Mouse (Mus musculus) lung, embryonic 14.5 days (tissue): ENCODE data around the gene Rsu1. TPM values are rescaled to one million over a fixed set of nuclear protein-coding genes. Genes with fewer than 3 reads are reported as not detected.

ENCODE experiments used
- ATAC-seq: fragments of 200-750 bp; cut with Nextera tagmentation; 2 replicates; pipeline ENCODE4 v1.8.0; 2017; ENCODE audit warnings: mild to moderate bottlenecking, moderate TSS enrichment, moderate library complexity; ENCODE audit not compliant: insufficient read depth
- DNase-seq: peaks from one replicate; pipeline ENCODE4 v3.0.0-alpha.2; 2015
- H3K27ac ChIP-seq: fragments of 300-500 bp; sonication (generic); 2 replicates; pipeline ENCODE4 v1.5.1; 2014; ENCODE audit warnings: low read depth, mild to moderate bottlenecking, moderate library complexity
- H3K27me3 ChIP-seq: fragments of 300-500 bp; sonication (generic); 2 replicates; pipeline ENCODE4 v1.6.1; 2014; ENCODE audit warnings: low read length, control low read depth; ENCODE audit not compliant: insufficient read depth
- H3K36me3 ChIP-seq: fragments of 300-500 bp; sonication (generic); 2 replicates; pipeline ENCODE4 v1.6.1; 2014; ENCODE audit warnings: control low read depth; ENCODE audit not compliant: insufficient read depth
- H3K4me1 ChIP-seq: fragments of 300-500 bp; sonication (generic); 2 replicates; pipeline ENCODE4 v1.6.1; 2014; ENCODE audit warnings: antibody characterized with exemption, control low read depth; ENCODE audit not compliant: insufficient read depth
- H3K4me2 ChIP-seq: fragments of 300-500 bp; sonication (generic); 2 replicates; pipeline ENCODE4 v1.6.1; 2014; ENCODE audit warnings: mild to moderate bottlenecking
- H3K4me3 ChIP-seq: fragments of 300-500 bp; sonication (generic); 2 replicates; pipeline ENCODE4 v1.5.1; 2014; ENCODE audit warnings: low read depth, low read length
- H3K9ac ChIP-seq: fragments of 300-500 bp; sonication (generic); 2 replicates; pipeline ENCODE4 v1.6.1; 2014
- H3K9me3 ChIP-seq: fragments of 300-500 bp; sonication (generic); 2 replicates; pipeline ENCODE4 v1.6.1; 2016; ENCODE audit warnings: low read depth, low read length, control low read depth
- CTCF ChIP-seq: IDR thresholded peaks from 2 replicates; pipeline ENCODE4 v1.5.1; 2016; ENCODE audit warnings: antibody characterized with exemption, low read depth
- WGBS: fragments of 180-500 bp; shearing (Covaris S2); extraction: QIAGEN DNeasy Blood & Tissue Kit; methylation state at CpG from one replicate; pipeline ENCODE4 v1.1.7; 2014; 5-methylcytosine and 5-hydroxymethylcytosine counted together
- polyA plus RNA-seq: library from polyadenylated mRNA; unstranded; fragments of >200 nt; fragmentation: Nextera tagmentation; extraction: Ambion mirVana; gene quantifications from 2 replicates; pipeline ENCODE4 v1.2.1, GENCODE M21; 2014

The Rsu1 gene
- polyA plus RNA-seq, 1 experiment from 2014 or later, result 144 TPM

DNA sequence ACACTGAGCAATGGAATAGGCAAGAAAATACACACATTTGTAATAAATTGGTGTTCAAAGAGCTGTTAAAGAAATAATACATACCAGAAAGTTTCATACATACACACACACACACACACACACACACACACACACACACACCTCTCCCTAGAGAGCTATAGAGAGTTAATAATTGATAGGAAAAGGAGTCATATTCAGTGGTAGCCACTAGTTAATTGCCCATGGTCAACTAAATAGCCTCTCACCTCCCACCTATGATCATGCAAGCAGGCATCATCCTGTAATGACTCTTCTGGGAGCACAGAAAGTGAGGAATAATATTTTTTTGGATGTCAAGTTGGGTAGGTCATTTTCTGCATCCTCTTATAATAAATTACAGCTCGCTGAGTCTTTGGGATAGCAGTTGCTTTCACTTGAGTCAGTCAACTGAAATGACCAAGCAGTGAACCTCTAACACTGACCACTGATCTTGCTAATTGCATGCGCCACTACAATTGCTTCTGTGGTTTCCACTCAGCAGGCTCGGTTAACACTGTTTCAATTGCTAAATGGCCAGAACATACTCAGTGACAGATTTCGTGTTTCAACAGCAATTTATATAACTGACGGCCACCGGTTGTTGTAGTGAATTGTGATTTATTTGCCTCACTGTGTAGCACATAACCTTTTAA, 68.3 kb downstream of the Rsu1 start:
- 88% methylated on average over 6 of the region's 6 CpGs for WGBS
- ATAC-seq, result no peak
- H3K36me3 ChIP-seq, result 0 out of 2 replicates have a peak, but pooled peaks cover 3% of the 10 kb centered on the region

DNA sequence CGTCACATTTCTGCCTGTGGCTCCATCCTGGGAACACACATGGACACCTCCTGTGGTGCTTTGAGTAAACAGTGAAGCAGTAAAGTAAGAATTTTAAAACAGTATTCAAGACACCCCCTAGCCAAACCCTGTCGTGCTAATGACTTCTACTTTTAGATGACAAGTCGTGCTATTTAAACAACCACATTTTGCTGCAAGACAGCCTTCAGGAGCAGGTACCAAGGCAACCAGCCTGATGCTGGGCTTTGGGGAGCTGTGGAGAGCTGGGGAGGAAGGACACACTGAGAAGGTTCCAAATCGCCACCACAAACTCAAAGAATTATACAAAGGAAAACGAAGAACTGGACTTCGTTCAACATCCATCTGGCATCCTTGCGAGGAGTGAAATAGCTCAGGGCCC, 71.5 kb downstream of the Rsu1 start:
- Histone ChIP-seq H3K9ac (no peak overlapping the region), H3K36me3 (0 out of 2 replicates have a peak, but pooled peaks cover 3% of the 10 kb centered on the region), H3K4me2 (no peak overlapping the region), H3K4me1 (no peaks in the 10 kb centered on the region), H3K4me3 (no peak overlapping the region), H3K9me3 (no peaks in the 10 kb centered on the region), H3K27ac (no peak overlapping the region), H3K27me3 (no peaks in the 10 kb centered on the region)
- no peak for DNase-seq
- no peak for TF ChIP-seq CTCF
- no peak for ATAC-seq
- 75% methylated on average over 7 of the region's 7 CpGs for WGBS

More for the DNA sequence above, 68.3 kb downstream of the Rsu1 start:
- H3K4me2 ChIP-seq, result no peak overlapping the region
- no peak overlapping the region for H3K4me3 ChIP-seq
- H3K27me3 ChIP-seq, result no peaks in the 10 kb centered on the region
- no peaks in the 10 kb centered on the region for H3K9me3 ChIP-seq
- no peak overlapping the region for H3K27ac ChIP-seq
- no peak for DNase-seq
- H3K4me1 ChIP-seq, result no peaks in the 10 kb centered on the region
- no peak overlapping the region for H3K9ac ChIP-seq
- no peak for TF ChIP-seq CTCF

DNA sequence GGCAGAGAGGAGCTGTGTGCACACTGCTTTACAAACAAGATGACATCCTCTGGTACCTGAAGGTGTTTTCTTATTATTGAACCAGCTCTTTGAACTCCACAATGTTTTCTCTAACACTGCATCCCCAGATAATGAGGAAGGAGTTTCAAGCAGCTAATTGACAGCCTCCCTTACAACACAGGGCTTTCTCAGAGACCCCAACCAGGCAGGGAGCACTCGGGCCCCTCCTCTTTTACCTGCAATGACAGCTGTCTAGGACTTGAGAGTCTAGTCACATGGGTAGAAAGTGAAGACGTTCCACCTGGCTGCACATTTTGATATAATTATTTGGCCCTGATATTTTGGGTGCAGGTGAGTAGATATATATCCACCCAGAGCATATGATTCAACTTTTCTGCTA, 72.2 kb downstream of the Rsu1 start:
- Histone ChIP-seq H3K4me2 (no peak overlapping the region), H3K9me3 (no peaks in the 10 kb centered on the region), H3K27me3 (no peaks in the 10 kb centered on the region), H3K9ac (no peak overlapping the region), H3K4me1 (no peaks in the 10 kb centered on the region), H3K4me3 (no peak overlapping the region), H3K27ac (no peak overlapping the region), H3K36me3 (0 out of 2 replicates have a peak, but pooled peaks cover 3% of the 10 kb centered on the region)
- ATAC-seq, result no peak
- DNase-seq, result no peak
- 50% methylated on average over 2 of the region's 2 CpGs for WGBS
- no peak for TF ChIP-seq CTCF

GRCm38 (mm10) chr2:13195540-13195939, 75.7 kb downstream of the Rsu1 start:
- H3K27me3 ChIP-seq, result no peaks in the 10 kb centered on the region
- no peak overlapping the region for H3K4me3 ChIP-seq
- H3K9ac ChIP-seq, result no peak overlapping the region
- no peak overlapping the region for H3K4me2 ChIP-seq
- ATAC-seq (no peak), DNase-seq (no peak)
- no peak overlapping the region for H3K27ac ChIP-seq
- WGBS, result 66% methylated on average over 7 of the region's 7 CpGs
- no peaks in the 10 kb centered on the region for H3K4me1 ChIP-seq
- H3K36me3 ChIP-seq, result 0 out of 2 replicates have a peak, but pooled peaks cover 3% of the 10 kb centered on the region
- no peak for TF ChIP-seq CTCF
- H3K9me3 ChIP-seq, result no peaks in the 10 kb centered on the region

DNA sequence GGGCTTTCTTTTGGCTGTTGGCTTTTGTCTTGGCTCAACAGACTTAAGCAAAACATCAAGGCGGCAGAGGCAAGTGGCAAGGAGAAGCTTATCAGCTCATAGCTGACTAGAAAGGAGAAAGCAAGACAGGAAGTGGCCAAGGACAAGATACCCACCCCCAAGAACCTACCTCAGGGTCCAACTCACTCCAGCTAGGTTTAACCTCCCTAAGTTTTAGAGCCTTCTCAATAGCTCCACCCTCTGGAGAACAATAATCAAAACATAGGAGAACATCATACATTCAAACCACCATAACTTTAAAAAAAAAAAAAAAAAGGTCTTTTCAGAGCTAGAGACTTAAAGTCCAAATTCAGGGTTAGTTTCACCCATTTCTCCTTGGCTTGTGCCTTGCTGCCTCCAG, 79.1 kb downstream of the Rsu1 start:
- Histone ChIP-seq H3K4me1 (no peaks in the 10 kb centered on the region), H3K27me3 (no peaks in the 10 kb centered on the region), H3K4me2 (no peak overlapping the region), H3K9me3 (no peaks in the 10 kb centered on the region), H3K4me3 (no peak overlapping the region), H3K36me3 (no peaks in the 10 kb centered on the region), H3K27ac (no peak overlapping the region), H3K9ac (no peak overlapping the region)
- ATAC-seq (no peak), DNase-seq (no peak)
- no peak for TF ChIP-seq CTCF
- 67% methylated on average over 1 of the region's 1 CpGs for WGBS

DNA sequence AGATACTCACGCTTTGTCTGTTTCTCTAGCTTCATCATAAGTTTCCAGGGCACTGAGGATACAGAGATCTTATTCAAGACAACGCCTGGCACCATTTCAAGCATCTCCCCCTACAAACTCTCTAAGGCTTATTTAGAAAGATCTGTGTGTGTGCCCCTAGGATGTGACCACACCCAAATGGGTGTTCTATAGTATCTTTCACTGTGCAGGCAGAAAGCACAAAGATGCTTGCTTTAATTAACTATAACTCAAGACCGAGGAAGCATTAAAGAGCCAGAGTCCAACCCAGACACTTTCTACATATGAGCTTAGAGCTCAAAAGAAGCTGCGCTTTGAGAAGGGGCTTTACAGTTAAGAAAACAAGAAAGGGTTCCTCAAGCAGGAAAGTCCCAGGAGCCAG, 80.4 kb downstream of the Rsu1 start:
- no peak overlapping the region for H3K4me2 ChIP-seq

DNA sequence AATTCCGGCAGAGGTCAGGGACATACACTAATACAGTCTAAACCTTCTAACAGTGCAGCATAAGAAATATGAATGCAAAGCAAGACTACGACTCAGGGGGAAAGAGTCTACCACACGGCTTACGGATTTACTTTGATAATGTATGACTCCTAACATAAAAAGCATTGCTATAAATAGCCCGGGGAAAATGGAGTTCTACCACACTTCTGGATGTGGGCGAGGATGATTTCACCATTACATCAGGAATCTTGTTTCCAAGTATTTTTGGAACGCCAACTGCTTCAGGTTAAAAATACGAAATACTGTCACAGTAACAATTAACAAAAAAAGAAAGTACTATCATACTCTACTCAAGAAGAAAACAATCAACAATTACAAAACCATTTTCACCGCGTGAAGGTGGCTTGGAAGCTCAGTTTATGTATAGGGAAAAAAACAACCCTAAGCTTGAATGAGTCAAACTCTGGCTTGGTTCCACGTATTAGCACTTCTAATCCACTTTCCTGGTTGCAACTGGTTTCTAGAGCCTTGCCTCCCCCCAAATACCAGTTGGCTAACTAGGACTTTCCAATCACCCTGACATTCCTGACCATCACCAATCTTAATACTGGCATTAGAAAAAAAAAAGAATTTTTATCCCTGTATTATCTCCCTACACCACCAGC, 82.3 kb downstream of the Rsu1 start:
- Histone ChIP-seq H3K36me3 (no peaks in the 10 kb centered on the region), H3K9me3 (no peaks in the 10 kb centered on the region), H3K9ac (no peak overlapping the region), H3K4me2 (no peak overlapping the region), H3K4me3 (no peak overlapping the region), H3K27me3 (no peaks in the 10 kb centered on the region), H3K4me1 (no peaks in the 10 kb centered on the region), H3K27ac (no peak overlapping the region)
- ATAC-seq (no peak), DNase-seq (no peak)
- 85% methylated on average over 11 of the region's 11 CpGs for WGBS
- no peak for TF ChIP-seq CTCF

More for the DNA sequence above, 80.4 kb downstream of the Rsu1 start:
- no peak overlapping the region for H3K9ac ChIP-seq
- H3K36me3 ChIP-seq, result no peaks in the 10 kb centered on the region
- ATAC-seq, result no peak
- H3K27ac ChIP-seq, result no peak overlapping the region
- no peaks in the 10 kb centered on the region for H3K4me1 ChIP-seq
- no peaks in the 10 kb centered on the region for H3K27me3 ChIP-seq
- no peaks in the 10 kb centered on the region for H3K9me3 ChIP-seq
- no peak for TF ChIP-seq CTCF
- WGBS, result 91% methylated on average over 4 of the region's 4 CpGs
- no peak for DNase-seq
- no peak overlapping the region for H3K4me3 ChIP-seq
